8 mouse cellular contexts compared by ENCODE assay signal in genomic region chr11:97799994-97800690, GRCm38 (mm10). TPM values are rescaled to one million over a fixed set of nuclear protein-coding genes. Genes with fewer than 3 reads are reported as not detected.
A peak's percentile ranks its signal among the peaks of the same experiment; 100 is the strongest.
DNase-seq lines count a peak whose midpoint lies in the region; ATAC-seq lines count a peak whose summit lies in the region.

No protein-coding gene starts in this region.

- H3K4me3 ChIP-seq in embryonic facial prominence, embryonic 10.5 days: peak overlapping the region; percentile 96
- H3K4me3 ChIP-seq in heart, embryonic 11.5 days (ENCODE audit: low read depth, low read length): peak overlapping the region; percentile 82
- peak overlapping the region; percentile 94 for H3K4me3 ChIP-seq in kidney, embryonic 14.5 days (ENCODE audit: low read length)

- H3K27me3 ChIP-seq in embryonic facial prominence, embryonic 10.5 days (replicated peaks; ENCODE audit: low read depth, poor library complexity, severe bottlenecking): no peaks in the 10 kb centered on the region
- H3K27me3 ChIP-seq in heart, embryonic 11.5 days (ENCODE audit: control insufficient read depth, insufficient read depth, low read length): no peaks in the 10 kb centered on the region
- H3K27me3 ChIP-seq in kidney, embryonic 14.5 days (ENCODE audit: control insufficient read depth, insufficient read depth, low read length): no peaks in the 10 kb centered on the region

- peaks cover 8% of the 10 kb centered on the region; the same call in 1 of the 2 replicates for H3K36me3 ChIP-seq in embryonic facial prominence, embryonic 10.5 days (replicated peaks)
- no peaks in the 10 kb centered on the region; the same call in 1 of the 2 replicates for H3K36me3 ChIP-seq in heart, embryonic 11.5 days (ENCODE audit: control insufficient read depth, insufficient read depth, low read length)
- H3K36me3 ChIP-seq in kidney, embryonic 14.5 days (ENCODE audit: control insufficient read depth, insufficient read depth, low read length): no peaks in the 10 kb centered on the region

- H3K9ac ChIP-seq in heart, embryonic 11.5 days (ENCODE audit: low read depth, low read length): peak overlapping the region; percentile 79
- H3K9ac ChIP-seq in kidney, embryonic 14.5 days (ENCODE audit: low read depth, low read length): peak overlapping the region; percentile 89

- H3K9me3 ChIP-seq in embryonic facial prominence, embryonic 10.5 days: no peaks in the 10 kb centered on the region
- no peaks in the 10 kb centered on the region for H3K9me3 ChIP-seq in heart, embryonic 11.5 days (replicated peaks; ENCODE audit: control insufficient read depth, low read length)
- H3K9me3 ChIP-seq in kidney, embryonic 14.5 days (ENCODE audit: control insufficient read depth, low read length): no peaks in the 10 kb centered on the region

- ATAC-seq in heart, embryonic 11.5 days (replicated peaks; ENCODE audit: insufficient number of reproducible peaks, low FRiP score, low TSS enrichment): peak; percentile 56; the same call in 1 of the 2 replicates
- peak; percentile 67 for ATAC-seq in kidney, embryonic 14.5 days (ENCODE audit: low FRiP score, low TSS enrichment)

- peaks cover 56% of the 10 kb centered on the region for H3K4me1 ChIP-seq in embryonic facial prominence, embryonic 10.5 days
- H3K4me1 ChIP-seq in heart, embryonic 11.5 days (ENCODE audit: control insufficient read depth, insufficient read depth, low read length): peaks cover 38% of the 10 kb centered on the region
- H3K4me1 ChIP-seq in kidney, embryonic 14.5 days (ENCODE audit: control insufficient read depth, insufficient read depth, low read length): peaks cover 30% of the 10 kb centered on the region

- under 1% methylated on average over 43 of the region's 43 CpGs for WGBS in embryonic facial prominence, embryonic 10.5 days
- under 1% methylated on average over 30 of the region's 43 CpGs for WGBS in heart, embryonic 11.5 days (ENCODE audit: insufficient replicate concordance)
- under 1% methylated on average over 21 of the region's 43 CpGs for WGBS in kidney, embryonic 14.5 days

- peak overlapping the region; percentile 97 for H3K27ac ChIP-seq in embryonic facial prominence, embryonic 10.5 days (replicated peaks)
- peak overlapping the region; percentile 93 for H3K27ac ChIP-seq in heart, embryonic 11.5 days (ENCODE audit: low read depth, low read length)
- H3K27ac ChIP-seq in kidney, embryonic 14.5 days (ENCODE audit: low read depth, low read length): peak overlapping the region; percentile 97

- DNase-seq in CD4-positive, CD25-positive, alpha-beta regulatory T cell, adult 2 months (ENCODE audit: low read depth, low spot score): peak; percentile 76
- peak; percentile 73 for DNase-seq in ZHBTc4 (ENCODE audit: low read depth, low spot score)
- peak; percentile 88 for DNase-seq in embryonic facial prominence, embryonic 10.5 days (ENCODE audit: low spot score)
- DNase-seq in lung, postnatal 14 days: peak; percentile 81
- peak; percentile 67 for DNase-seq in retina, embryonic 14.5 days (ENCODE audit: low spot score)
- no peak for DNase-seq in frontal cortex, adult 2 months (ENCODE audit: extremely low spot score in 1 of 2, low spot score in 1 of 2)

- peak overlapping the region; percentile 91 for H3K4me2 ChIP-seq in heart, embryonic 11.5 days
- H3K4me2 ChIP-seq in kidney, embryonic 14.5 days (replicated peaks; ENCODE audit: low read depth, low read length): peak overlapping the region; percentile 69

RNA-seq across cellular contexts. Expression of gene Lasp1, which starts 1.3 kb away (rescaled TPM):
- polyA plus RNA-seq in embryonic facial prominence, embryonic 10.5 days (2016; fragmentation: Nextera tagmentation; extraction: Ambion mirVana): 90.5 and 98.7 TPM in 2 replicates
- 30.0 and 37.5 TPM in 2 replicates for polyA plus RNA-seq in heart, embryonic 11.5 days (2014; fragmentation: Nextera tagmentation; extraction: Ambion mirVana)
- polyA plus RNA-seq in kidney, embryonic 14.5 days (2014; fragmentation: Nextera tagmentation; extraction: Ambion mirVana): 46.9 and 57.2 TPM in 2 replicates
- 108 and 111 TPM in 2 replicates for polyA plus RNA-seq in frontal cortex, adult 2 months (2012; rRNA removed)

RNA-seq across cellular contexts. Expression of gene Rpl23, which starts 17.9 kb away (rescaled TPM):
- polyA plus RNA-seq in embryonic facial prominence, embryonic 10.5 days (2016; fragmentation: Nextera tagmentation; extraction: Ambion mirVana): 481 and 487 TPM in 2 replicates
- 461 and 517 TPM in 2 replicates for polyA plus RNA-seq in heart, embryonic 11.5 days (2014; fragmentation: Nextera tagmentation; extraction: Ambion mirVana)
- 695 and 947 TPM in 2 replicates for polyA plus RNA-seq in kidney, embryonic 14.5 days (2014; fragmentation: Nextera tagmentation; extraction: Ambion mirVana)
- 342 and 345 TPM in 2 replicates for polyA plus RNA-seq in frontal cortex, adult 2 months (2012; rRNA removed)

RNA-seq across cellular contexts. Expression of gene 1700001P01Rik, which starts 24.4 kb away (rescaled TPM):
- 0.85 and 1.1 TPM in 2 replicates for polyA plus RNA-seq in embryonic facial prominence, embryonic 10.5 days (2016; fragmentation: Nextera tagmentation; extraction: Ambion mirVana)
- polyA plus RNA-seq in heart, embryonic 11.5 days (2014; fragmentation: Nextera tagmentation; extraction: Ambion mirVana): 0.38 TPM in 1 of 2 replicates, not detected in the other
- polyA plus RNA-seq in kidney, embryonic 14.5 days (2014; fragmentation: Nextera tagmentation; extraction: Ambion mirVana): 0.56 TPM in 1 of 2 replicates, not detected in the other
- polyA plus RNA-seq in frontal cortex, adult 2 months (2012; rRNA removed): 0.34 and 0.78 TPM in 2 replicates

RNA-seq across cellular contexts. Expression of gene Cwc25, which starts 33.8 kb away (rescaled TPM):
- polyA plus RNA-seq in embryonic facial prominence, embryonic 10.5 days (2016; fragmentation: Nextera tagmentation; extraction: Ambion mirVana): 22.0 and 24.2 TPM in 2 replicates
- polyA plus RNA-seq in heart, embryonic 11.5 days (2014; fragmentation: Nextera tagmentation; extraction: Ambion mirVana): 9.2 and 9.9 TPM in 2 replicates
- polyA plus RNA-seq in kidney, embryonic 14.5 days (2014; fragmentation: Nextera tagmentation; extraction: Ambion mirVana): 12.6 and 13.7 TPM in 2 replicates
- 18.0 and 19.0 TPM in 2 replicates for polyA plus RNA-seq in frontal cortex, adult 2 months (2012; rRNA removed)

RNA-seq across cellular contexts. Expression of gene B230217C12Rik, which starts 40.4 kb away (rescaled TPM):
- polyA plus RNA-seq in embryonic facial prominence, embryonic 10.5 days (2016; fragmentation: Nextera tagmentation; extraction: Ambion mirVana): 14.0 and 16.0 TPM in 2 replicates
- polyA plus RNA-seq in heart, embryonic 11.5 days (2014; fragmentation: Nextera tagmentation; extraction: Ambion mirVana): 8.2 and 8.3 TPM in 2 replicates
- 8.6 and 11.3 TPM in 2 replicates for polyA plus RNA-seq in kidney, embryonic 14.5 days (2014; fragmentation: Nextera tagmentation; extraction: Ambion mirVana)
- polyA plus RNA-seq in frontal cortex, adult 2 months (2012; rRNA removed): 102 and 104 TPM in 2 replicates

Comparison
In these comparisons a context has a peak if more than half of its experiments do, and no peak if none do; other contexts are left out.
1. DNase-seq: peak in CD4-positive, CD25-positive, alpha-beta regulatory T cell, adult 2 months (single experiment), ZHBTc4 (single experiment), embryonic facial prominence, embryonic 10.5 days (single experiment), lung, postnatal 14 days (single experiment) and retina, embryonic 14.5 days (single experiment); none in frontal cortex, adult 2 months (0 of 2).
2. Peak in every context shown above with its lines, with median percentiles within 50 percentile points of each other: H3K27ac ChIP-seq and H3K4me3 ChIP-seq.